In genomic region chr19:38915677-38916076, GRCm38 (mm10) we compare ENCODE assay signal across 8 mouse cellular contexts. TPM values are rescaled to one million over a fixed set of nuclear protein-coding genes. Genes with fewer than 3 reads are reported as not detected.
A peak's percentile ranks its signal among the peaks of the same experiment; 100 is the strongest.
DNase-seq lines count a peak whose midpoint lies in the region; TF ChIP-seq lines count a peak whose summit lies in the region.

No protein-coding gene starts in this region.

- peak; percentile 88 for TF ChIP-seq CTCF in gastrocnemius, adult 2 months (IDR thresholded peaks at IDR 0.05)

- intact Hi-C loops in gastrocnemius, adult 2 months (cut with DNase I), result loop anchor here (10.0 kb wide), 1 partner anchor 491 kb away; no protein-coding TSS in a partner anchor
- intact Hi-C loops in left cerebral cortex, postnatal 4 days (cut with DNase I), result no loop called here

- no peak overlapping the region for H3K4me3 ChIP-seq in gastrocnemius, adult 2 months

- DNase-seq in gastrocnemius, adult 2 months, result peak; percentile 32
- DNase-seq in gastrocnemius, adult 8-10 months (ENCODE audit: low spot score in 2 of 2), result no peak
- DNase-seq in ovary, postnatal 14 days (ENCODE audit: low spot score), result peak; percentile 55
- DNase-seq in ovary, adult 18-20 months (ENCODE audit: low spot score), result no peak
- DNase-seq in brain, adult 2 months (ENCODE audit: low read depth, low spot score), result peak; percentile 57
- peak; percentile 38 to 57 for DNase-seq in frontal cortex, postnatal 36 days (ENCODE audit: low spot score in 2 of 2)
- DNase-seq in left cerebral cortex, postnatal 4 days, result peak; percentile 31
- DNase-seq in right cerebral cortex, postnatal 4 days, result peak; percentile 51

- H3K27ac ChIP-seq in gastrocnemius, adult 2 months, result no peak overlapping the region

RNA-seq across cellular contexts. Expression of gene Hells, which starts 15.0 kb away (rescaled TPM):
- 1 to 10 TPM in 1 of 2 experiments, under 1 TPM in 1; 0.28 to 1.8 TPM for total RNA-seq in gastrocnemius, adult 2 months (2021)
- under 1 TPM; 0.15 to 0.72 (median 0.23) TPM for total RNA-seq in gastrocnemius, adult 8-10 months (2022)
- 1 to 10 TPM; 9.4 to 9.8 TPM for total RNA-seq in left cerebral cortex, postnatal 4 days (2021)

Comparison
In these comparisons a context has a peak if more than half of its experiments do, and no peak if none do; other contexts are left out.
1. DNase-seq: peak in gastrocnemius, adult 2 months (single experiment), ovary, postnatal 14 days (single experiment), brain, adult 2 months (single experiment), frontal cortex, postnatal 36 days (2 of 2), left cerebral cortex, postnatal 4 days (single experiment) and right cerebral cortex, postnatal 4 days (single experiment); none in gastrocnemius, adult 8-10 months (0 of 2) and ovary, adult 18-20 months (single experiment).